Mouse (Mus musculus) 3134 (cell line): ENCODE measurements around the gene Rps29.
A peak's percentile ranks its signal among the peaks of the same experiment; 100 is the strongest.

Experiments used
- DNase-seq: peaks from one replicate; pipeline ENCODE4 v3.0.0-alpha.2; 2011; ENCODE audit warnings: low spot score; ENCODE audit not compliant: insufficient read length; ENCODE audit errors: extremely low read depth

Gene Rps29

DNA sequence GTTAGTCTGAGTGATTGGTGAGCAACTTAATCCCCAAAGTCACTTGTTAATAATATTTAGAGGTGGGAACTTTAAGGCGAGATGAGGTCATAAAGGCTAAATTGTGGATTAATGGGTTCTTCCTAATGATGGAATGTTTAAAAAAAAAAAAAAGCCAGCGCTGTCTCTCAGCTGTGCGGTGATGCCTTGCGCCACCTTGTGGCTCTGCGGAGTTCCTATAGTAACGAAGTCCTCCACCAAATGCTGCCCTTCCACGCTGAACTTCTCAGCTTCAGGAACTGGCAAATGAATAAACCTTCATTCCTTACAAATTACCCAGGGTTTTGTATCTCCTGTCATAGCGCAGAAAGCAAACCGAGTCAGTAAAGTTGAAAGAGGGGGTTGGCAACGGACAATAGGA, 27.0 kb downstream of the Rps29 start:
- no peak for DNase-seq

DNA sequence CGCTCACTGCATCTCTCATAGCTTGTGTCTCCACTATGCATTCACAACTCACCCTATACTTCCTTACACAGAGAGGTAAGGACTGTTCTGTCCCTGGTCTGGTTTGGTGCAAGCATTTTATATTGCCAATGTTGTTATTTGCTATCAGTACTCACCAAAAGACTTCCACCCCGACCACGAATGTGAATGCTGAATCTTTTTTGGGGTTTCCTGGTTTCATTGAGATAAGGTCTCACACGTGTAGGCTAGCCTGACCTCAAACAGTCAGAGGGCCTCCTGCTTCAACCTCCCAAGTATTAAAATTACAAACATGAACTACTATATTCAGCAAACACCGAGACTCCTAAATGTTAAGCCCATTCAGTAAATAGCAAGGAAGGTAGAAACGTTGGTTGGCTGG, 27.7 kb downstream of the Rps29 start:
- DNase-seq = no peak

DNA sequence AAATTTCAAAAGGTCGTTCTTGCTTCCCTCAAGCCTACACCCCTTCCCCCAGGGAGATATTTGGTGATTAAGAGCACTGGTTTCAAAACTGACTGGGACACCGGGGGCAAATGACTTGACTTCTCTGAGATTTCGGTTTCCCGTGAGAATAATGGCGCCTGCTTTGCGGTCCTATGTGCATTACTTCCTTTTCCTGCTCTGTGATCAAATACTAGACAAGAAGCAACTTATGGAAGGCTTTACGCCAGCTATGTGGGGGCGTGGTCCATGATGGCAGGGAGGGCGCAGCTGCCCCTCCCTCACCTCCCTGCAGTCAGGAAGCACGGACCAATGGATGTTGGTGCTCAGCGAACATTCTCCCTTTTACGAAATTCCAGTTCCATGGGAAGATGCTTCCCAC, 28.5 kb downstream of the Rps29 start:
- DNase-seq = no peak

DNA sequence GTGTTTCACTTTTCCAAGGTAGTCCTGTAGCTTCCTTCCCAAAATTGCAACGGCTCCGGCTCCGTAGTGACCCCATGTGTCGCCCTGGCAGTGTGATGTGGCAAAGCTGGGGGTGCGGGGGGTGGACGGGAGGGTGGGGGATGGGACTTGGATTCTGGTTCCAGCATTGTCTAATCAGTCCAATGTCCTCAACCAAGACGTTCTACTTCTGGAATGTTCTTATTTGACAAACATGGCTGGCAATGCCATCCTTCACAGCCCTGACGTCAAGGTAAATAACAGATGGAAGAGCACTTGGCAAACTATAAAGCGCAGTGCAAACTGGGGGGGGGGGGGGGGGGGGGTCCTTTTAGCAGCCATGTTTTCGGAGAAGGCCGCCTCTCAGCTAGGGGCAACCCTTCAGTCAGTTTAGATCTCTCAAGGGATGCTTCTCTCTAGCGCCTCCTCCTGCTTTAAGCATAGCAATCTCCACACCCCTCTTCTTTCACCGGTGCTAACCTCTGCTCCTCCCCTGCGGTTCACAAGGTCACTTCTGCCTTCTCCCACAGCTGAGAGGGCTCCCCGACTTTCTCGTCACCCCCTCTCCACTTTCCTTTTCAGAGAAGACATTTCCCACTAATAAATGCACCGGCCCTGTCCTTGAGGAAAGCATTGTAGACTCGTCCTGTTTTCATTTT, 29.2 kb downstream of the Rps29 start:
- DNase-seq = no peak

DNA sequence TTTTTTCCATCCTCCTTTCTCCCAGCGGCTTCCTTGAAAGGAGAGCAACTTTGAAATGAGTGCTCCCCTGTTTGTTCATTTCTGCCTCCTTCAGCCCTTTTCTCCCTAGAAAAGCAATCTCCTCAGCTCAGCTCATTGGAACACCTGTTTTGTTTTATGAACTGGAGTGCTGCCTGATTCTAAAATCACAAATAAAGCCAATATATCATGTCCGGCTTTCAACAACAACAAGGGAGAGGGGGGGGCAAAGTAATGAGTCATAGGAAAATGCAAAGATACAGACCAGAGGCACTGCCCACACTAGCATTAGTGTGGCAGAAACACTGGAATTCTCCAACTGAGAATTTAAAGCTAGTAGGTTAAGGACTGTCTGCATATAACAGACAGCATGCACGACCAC, 31.4 kb downstream of the Rps29 start:
- DNase-seq = no peak

DNA sequence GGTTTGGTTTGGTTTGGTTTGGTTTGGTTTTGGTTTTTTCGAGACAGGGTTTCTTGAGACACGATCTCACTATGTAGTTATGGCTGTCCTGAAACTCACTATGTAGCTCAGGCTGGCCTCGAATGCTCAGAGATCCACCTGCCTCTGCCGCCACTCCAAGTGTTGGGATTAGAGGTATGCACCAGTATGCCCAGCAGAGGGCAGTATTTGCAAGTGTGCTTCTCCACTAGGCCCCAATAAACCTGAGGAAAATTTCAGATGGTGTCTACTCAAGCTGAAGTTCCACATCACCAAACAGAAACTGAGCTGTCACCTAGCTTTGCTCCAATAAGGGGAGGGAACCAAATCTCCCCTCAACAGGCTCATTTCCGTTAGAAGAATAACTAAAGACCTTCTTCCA, 31.8 kb downstream of the Rps29 start:
- peak; percentile 35 for DNase-seq

DNA sequence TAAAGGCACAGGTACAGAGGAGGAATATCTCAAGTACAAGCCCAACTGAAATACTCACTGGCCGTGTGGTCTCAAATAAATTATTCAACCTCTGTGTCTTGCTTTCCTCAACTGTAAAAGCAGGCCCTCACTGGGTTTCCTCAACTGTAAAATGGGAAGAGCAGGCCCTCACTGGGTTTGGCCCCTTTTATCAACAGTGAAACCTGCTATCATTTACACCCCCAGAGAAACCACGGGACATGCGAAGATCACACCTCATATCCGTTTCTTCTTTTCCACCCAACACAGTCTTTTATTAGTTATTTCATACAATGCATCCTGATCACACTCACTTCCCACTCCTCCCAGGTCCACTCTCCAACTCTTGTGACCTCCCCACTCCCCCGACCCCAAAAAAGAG, 33.9 kb downstream of the Rps29 start:
- no peak for DNase-seq

DNA sequence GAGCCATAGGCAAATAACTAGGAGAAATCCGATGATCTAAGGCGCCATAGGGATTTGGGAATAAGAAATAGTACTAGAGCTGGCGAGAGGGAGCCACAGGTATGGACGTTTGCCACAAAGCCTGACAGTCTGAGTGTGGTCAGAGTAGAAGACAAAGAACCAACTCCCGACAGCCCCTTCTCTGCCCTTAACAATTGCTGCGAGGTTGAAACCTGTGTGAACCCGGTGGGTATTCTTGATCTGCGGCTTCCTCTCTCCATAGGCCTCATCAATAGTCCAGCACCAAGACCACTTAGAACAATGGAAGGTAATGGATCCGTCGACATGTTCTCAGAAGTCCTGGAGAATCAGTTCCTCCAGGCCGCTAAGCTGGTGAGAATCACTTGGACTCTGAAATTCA, 36.2 kb downstream of the Rps29 start:
- DNase-seq = no peak

DNA sequence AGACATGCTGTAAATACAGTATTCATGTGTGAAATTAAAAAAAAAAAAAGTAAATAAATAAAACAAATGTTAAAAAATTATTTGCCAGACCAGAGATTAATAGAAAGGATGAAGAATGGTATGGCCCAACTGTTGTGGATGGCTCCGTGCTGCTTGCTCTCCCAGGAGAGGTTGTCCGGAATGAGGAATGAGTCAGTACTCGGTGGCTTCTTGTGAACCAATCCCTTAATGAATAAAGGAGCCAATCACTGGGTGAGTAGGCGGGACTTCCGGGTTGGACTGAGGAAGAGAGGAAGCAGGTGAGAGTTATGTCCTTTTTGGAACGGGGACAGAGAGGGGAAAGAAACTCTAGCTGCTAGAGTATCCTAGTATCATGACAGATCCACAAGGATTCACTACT, 39.1 kb downstream of the Rps29 start:
- peak; percentile 54 for DNase-seq
